Mouse (Mus musculus) E14TG2a.4 (cell line): Measurements from ENCODE around the gene Gm17545.

Source experiments
- H3K27me3 ChIP-seq: 2 replicates; pipeline ENCODE4 v1.6.1; 2014; ENCODE audit warnings: low read length, control low read depth; ENCODE audit not compliant: insufficient read depth
- H3K36me3 ChIP-seq: 2 replicates; pipeline ENCODE4 v1.6.1; 2014; ENCODE audit warnings: low read length, control low read depth; ENCODE audit not compliant: insufficient read depth
- H3K4me1 ChIP-seq: replicated peaks from 2 replicates; pipeline ENCODE4 v1.6.1; 2014; ENCODE audit warnings: low read depth, low read length, control low read depth
- H3K4me3 ChIP-seq: replicated peaks from 2 replicates; pipeline ENCODE4 v1.5.1; 2014; ENCODE audit warnings: mild to moderate bottlenecking, low read length
- H3K9me3 ChIP-seq: 2 replicates; pipeline ENCODE4 v1.6.1; 2014; ENCODE audit warnings: low read length, control low read depth
- CTCF ChIP-seq: conservative IDR thresholded peaks from 2 replicates; pipeline ENCODE4 v1.5.1; 2014; ENCODE audit warnings: low read length
- NANOG ChIP-seq: IDR thresholded peaks from 2 replicates; pipeline ENCODE4 v1.6.1; 2014; ENCODE audit warnings: borderline replicate concordance, low read length, mixed read lengths
- POU5F1 ChIP-seq: IDR thresholded peaks from 2 replicates; pipeline ENCODE4 v1.6.1; 2014; ENCODE audit warnings: low read length, borderline replicate concordance

Gm17545 gene

GRCm38 (mm10) chr9:22468899-22469259 lies 14.8 kb downstream of the Gm17545 start:
- peaks cover 16% of the 10 kb centered on the region for H3K36me3 ChIP-seq
- no peaks in the 10 kb centered on the region for H3K9me3 ChIP-seq
- TF ChIP-seq NANOG: no peak
- TF ChIP-seq POU5F1: no peak
- no peak for TF ChIP-seq CTCF
- H3K4me3 ChIP-seq: peak overlapping the region; percentile 89
- peaks cover 11% of the 10 kb centered on the region for H3K4me1 ChIP-seq
- H3K27me3 ChIP-seq: peaks cover 3% of the 10 kb centered on the region; the same call in 1 of the 2 replicates

GRCm38 (mm10) chr9:22469643-22470042 lies 15.6 kb downstream of the Gm17545 start, which contains the start of gene Rp9:
Gene Rp9, minus strand, starts transcription at chr9:22469743.
- Histone ChIP-seq H3K27me3 (peaks cover 3% of the 10 kb centered on the region; the same call in 1 of the 2 replicates), H3K4me1 (peaks cover 12% of the 10 kb centered on the region), H3K36me3 (peaks cover 13% of the 10 kb centered on the region), H3K9me3 (no peaks in the 10 kb centered on the region), H3K4me3 (peak within 1 kb of the TSS; percentile 89)
- TF ChIP-seq NANOG: no peak
- no peak for TF ChIP-seq POU5F1
- TF ChIP-seq CTCF: no peak

- H3K36me3 ChIP-seq: no peaks in the 10 kb centered on the region
- H3K27me3 ChIP-seq: no peaks in the 10 kb centered on the region
- peak within 1 kb of the TSS; percentile 88 for H3K4me3 ChIP-seq
- H3K9me3 ChIP-seq: no peaks in the 10 kb centered on the region
- peaks cover 34% of the 10 kb centered on the region for H3K4me1 ChIP-seq
- TF ChIP-seq POU5F1: no peak
- no peak for TF ChIP-seq NANOG
- no peak for TF ChIP-seq CTCF
Observed at GRCm38 (mm10) chr9:22475424-22475868, 21.4 kb downstream of the Gm17545 start, which contains the start of gene Bbs9. Gene Bbs9, plus strand, starts transcription at chr9:22475715.

GRCm38 (mm10) chr9:22476265-22476664 lies 22.2 kb downstream of the Gm17545 start:
- H3K9me3 ChIP-seq: no peaks in the 10 kb centered on the region
- peaks cover 34% of the 10 kb centered on the region for H3K4me1 ChIP-seq
- H3K27me3 ChIP-seq: no peaks in the 10 kb centered on the region
- peak overlapping the region; percentile 88 for H3K4me3 ChIP-seq
- no peak for TF ChIP-seq POU5F1
- TF ChIP-seq CTCF: no peak
- TF ChIP-seq NANOG: no peak
- no peaks in the 10 kb centered on the region for H3K36me3 ChIP-seq

- peak overlapping the region; percentile 55 for H3K4me3 ChIP-seq
- peaks cover 13% of the 10 kb centered on the region; the same call in 1 of the 2 replicates for H3K36me3 ChIP-seq
- peaks cover 34% of the 10 kb centered on the region for H3K4me1 ChIP-seq
- TF ChIP-seq NANOG: no peak
- no peak for TF ChIP-seq POU5F1
- no peak for TF ChIP-seq CTCF
- H3K27me3 ChIP-seq: no peaks in the 10 kb centered on the region
- no peaks in the 10 kb centered on the region for H3K9me3 ChIP-seq
Observed at GRCm38 (mm10) chr9:22478946-22479345, 24.9 kb downstream of the Gm17545 start.

GRCm38 (mm10) chr9:22483866-22484561 lies 29.9 kb downstream of the Gm17545 start:
- TF ChIP-seq NANOG (no peak), POU5F1 (no peak), CTCF (no peak)
- peaks cover 28% of the 10 kb centered on the region for H3K36me3 ChIP-seq
- no peaks in the 10 kb centered on the region for H3K27me3 ChIP-seq
- peaks cover 28% of the 10 kb centered on the region for H3K4me1 ChIP-seq
- H3K9me3 ChIP-seq: no peaks in the 10 kb centered on the region
- H3K4me3 ChIP-seq: no peak overlapping the region

- no peaks in the 10 kb centered on the region for H3K9me3 ChIP-seq
- H3K4me1 ChIP-seq: peaks cover 24% of the 10 kb centered on the region
- H3K4me3 ChIP-seq: peak overlapping the region; percentile 82; the same call in 1 of the 2 replicates
- H3K27me3 ChIP-seq: no peaks in the 10 kb centered on the region
- TF ChIP-seq NANOG (no peak), CTCF (no peak), POU5F1 (no peak)
- H3K36me3 ChIP-seq: peaks cover 28% of the 10 kb centered on the region
Observed at GRCm38 (mm10) chr9:22484562-22485308, 30.6 kb downstream of the Gm17545 start.

- TF ChIP-seq POU5F1 (no peak), NANOG (no peak), CTCF (no peak)
- Histone ChIP-seq H3K36me3 (peaks cover 28% of the 10 kb centered on the region), H3K9me3 (no peaks in the 10 kb centered on the region), H3K4me3 (peak overlapping the region; percentile 82), H3K27me3 (no peaks in the 10 kb centered on the region), H3K4me1 (peaks cover 24% of the 10 kb centered on the region)
Observed at GRCm38 (mm10) chr9:22486211-22486610, 32.1 kb downstream of the Gm17545 start.
